Mouse (Mus musculus) liver, adult 10 weeks (tissue): ENCODE measurements around the gene Aldh18a1. TPM values are rescaled to one million over a fixed set of nuclear protein-coding genes. Genes with fewer than 3 reads are reported as not detected.

Experiments
- polyA plus RNA-seq: library from polyadenylated mRNA; stranded (reverse); fragments of 350-450 nt; fragmentation: Illumina TruSeq; extraction: RNeasy Lipid Tissue Mini Kit (QIAGEN cat#74804); gene quantifications from one replicate; pipeline ENCODE4 v1.2.3, GENCODE M21; 2014; ENCODE audit warnings: low read depth, low replicate concordance

Gene Aldh18a1
- 0.24 TPM for polyA plus RNA-seq

GRCm38 (mm10) chr19:40588293-40588654 lies at the start of gene Aldh18a1:
TSS of gene Aldh18a1 (minus strand) at chr19:40588463.

GRCm38 (mm10) chr19:40611830-40612506 lies 23.7 kb upstream of the Aldh18a1 start, which contains the start of the genes Tctn3 and Entpd1:
TSS of gene Tctn3 (minus strand) at chr19:40612233.
TSS of gene Entpd1 (plus strand) at chr19:40612366.

GRCm38 (mm10) chr19:40513632-40514078 lies 74.6 kb downstream of the Aldh18a1 start, which contains the start of gene Sorbs1:
TSS of gene Sorbs1 (minus strand) at chr19:40513779.

Other genes with a start within 250 kb of the Aldh18a1 start
- gene Sorbs1, start 74.7 kb downstream of the Aldh18a1 start, polyA plus RNA-seq: 42.7 TPM
- 0.50 TPM for gene Tctn3, start 23.8 kb upstream of the Aldh18a1 start, polyA plus RNA-seq
- gene Entpd1, start 23.9 kb upstream of the Aldh18a1 start, polyA plus RNA-seq: 2.1 TPM
- gene Cc2d2b, start 160.3 kb upstream of the Aldh18a1 start, polyA plus RNA-seq: 0.53 TPM
- gene Ccnj, start 242.8 kb upstream of the Aldh18a1 start, polyA plus RNA-seq: 3.1 TPM